Mouse (Mus musculus) kidney, postnatal 10 days (tissue): ENCODE results near the gene Hypk.

ENCODE experiments used
- DNase-seq: peaks from one replicate; pipeline ENCODE4 v3.0.0; 2021; ENCODE audit warnings: mixed read lengths

The Hypk gene

GRCm38 (mm10) chr2:121507173-121507950 lies 54.3 kb downstream of the Hypk start:
- DNase-seq: no peak

GRCm38 (mm10) chr2:121507951-121508330 lies 54.9 kb downstream of the Hypk start:
- DNase-seq: no peak
